Mouse (Mus musculus) heart, postnatal 10 days (tissue): ENCODE results near the gene St3gal3. TPM values are rescaled to one million over a fixed set of nuclear protein-coding genes. Genes with fewer than 3 reads are reported as not detected.

Experiments
- DNase-seq, 2 experiments: peaks; one replicate each; pipeline ENCODE4 v3.0.0; 2021
- intact Hi-C: fragments of 180-260 bp; cut with DNase I; formaldehyde crosslinking; loops from one replicate; pipeline ENCODE4 v1.15.1; 2025
- total RNA-seq, 2 experiments: library from RNA; stranded (reverse); gene quantifications; 2 replicates each; pipeline ENCODE4 v1.2.3; 2021

St3gal3 gene
- total RNA-seq, 2 experiments from 2014 or later = 31.1 to 31.5 TPM

DNA sequence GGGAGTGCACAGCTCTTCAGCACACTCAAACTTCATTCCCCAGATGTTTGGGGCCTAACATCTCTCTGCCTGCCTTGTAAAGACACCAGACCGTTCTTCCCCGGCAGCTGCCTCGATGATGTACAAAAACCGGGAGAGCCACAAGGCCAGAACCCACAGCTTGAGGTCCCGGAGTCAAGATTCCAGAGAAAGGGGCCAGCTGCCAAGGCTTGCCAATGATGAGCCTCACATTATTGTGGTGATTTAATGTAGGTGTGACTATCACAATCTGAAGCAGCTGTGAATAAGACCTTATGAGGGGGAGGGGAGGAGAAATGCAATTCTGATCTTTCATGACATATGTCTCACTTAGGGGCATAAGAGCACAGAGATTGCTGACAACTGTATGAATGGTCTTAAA, 104.4 kb downstream of the St3gal3 start:
- intact Hi-C loops = loop anchor here (2.0 to 5.0 kb wide), 2 partner anchors 32 to 103 kb away; partner anchors contain the start of gene Artn

DNA sequence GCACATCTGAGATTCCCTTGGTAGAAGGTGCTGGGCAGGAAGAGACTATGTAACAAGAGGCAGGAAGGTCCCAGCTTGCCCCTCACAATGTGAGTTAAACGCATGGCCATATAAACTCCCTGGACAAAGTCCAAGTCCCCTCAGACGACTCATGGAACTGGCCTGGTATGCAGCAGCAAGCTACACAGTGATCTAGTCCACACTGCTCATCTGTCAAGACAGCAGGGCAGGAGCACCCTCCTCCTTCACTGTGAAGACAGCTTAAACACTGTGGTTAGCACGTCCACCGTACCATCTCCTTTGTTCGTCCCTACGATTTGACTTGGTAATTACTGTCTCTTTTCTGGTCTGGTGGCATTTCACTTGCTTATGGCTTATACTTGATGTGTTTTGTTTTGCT, 104.8 kb downstream of the St3gal3 start:
- DNase-seq = no peak
- intact Hi-C loops = loop anchor here (2.0 to 5.0 kb wide), 2 partner anchors 33 to 103 kb away; partner anchors contain the start of gene Artn

More for the DNA sequence above, 104.4 kb downstream of the St3gal3 start:
- DNase-seq = no peak

DNA sequence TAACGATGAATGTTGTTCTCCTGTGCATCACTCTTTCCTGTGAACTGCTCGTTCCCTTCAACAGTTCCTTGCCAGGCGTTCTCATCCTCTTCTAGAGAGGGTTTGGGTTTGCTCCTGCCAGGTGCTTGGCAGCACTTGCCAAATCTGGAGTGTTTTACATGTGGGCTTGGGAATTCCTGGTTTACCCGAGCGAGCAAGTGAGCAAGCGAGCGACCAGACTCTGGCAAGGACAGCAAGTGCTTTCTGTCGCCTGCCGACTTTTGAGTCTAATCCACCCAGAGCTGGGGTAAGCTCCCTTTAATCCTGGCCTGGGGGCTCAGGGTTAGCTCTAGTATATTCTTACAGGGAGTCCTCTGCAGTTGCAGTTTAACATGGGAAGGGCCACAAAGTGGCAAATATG, 105.7 kb downstream of the St3gal3 start:
- peak; percentile 57 for DNase-seq
- intact Hi-C loops = no loop called here

DNA sequence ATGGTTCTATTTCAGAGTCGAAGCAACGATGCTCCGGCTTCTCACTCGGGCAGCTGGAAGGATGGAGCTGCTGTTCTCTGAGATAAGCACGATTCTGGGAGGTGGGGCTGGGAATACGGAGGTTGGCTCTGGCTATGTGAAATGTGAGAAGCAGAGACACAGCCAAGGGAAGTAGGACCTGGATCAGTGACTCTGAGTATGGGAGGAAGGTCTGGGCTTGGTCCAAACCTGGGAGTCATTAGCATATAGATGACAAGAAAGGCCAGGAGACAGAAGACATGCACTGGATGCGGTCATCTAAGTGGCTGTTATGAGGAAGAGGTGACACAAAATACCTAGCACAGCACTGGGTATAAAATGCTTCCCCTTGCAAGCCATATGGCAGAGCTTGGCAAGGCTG, 108.8 kb downstream of the St3gal3 start:
- DNase-seq = peak; percentile 37 to 45
- intact Hi-C loops = no loop called here

DNA sequence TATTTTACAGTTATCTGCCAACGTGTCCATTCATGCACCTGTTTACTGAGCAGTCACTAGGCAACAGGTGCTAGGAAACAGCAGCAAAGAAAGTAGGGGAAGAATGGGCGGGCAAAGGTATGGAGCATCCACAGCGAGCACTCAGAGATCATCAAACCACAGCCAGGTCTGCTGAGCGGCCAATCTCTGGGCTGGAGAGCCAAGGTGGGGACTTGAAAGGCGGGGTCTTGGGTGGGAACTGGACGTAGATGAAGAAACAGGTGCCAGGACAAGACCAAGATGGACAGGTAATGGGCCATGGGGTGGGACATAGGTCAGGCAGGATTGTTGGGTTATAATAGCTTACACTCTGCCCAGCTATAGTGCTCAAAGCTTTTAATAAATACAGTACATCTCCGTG, 109.3 kb downstream of the St3gal3 start:
- intact Hi-C loops = no loop called here
- DNase-seq = no peak

DNA sequence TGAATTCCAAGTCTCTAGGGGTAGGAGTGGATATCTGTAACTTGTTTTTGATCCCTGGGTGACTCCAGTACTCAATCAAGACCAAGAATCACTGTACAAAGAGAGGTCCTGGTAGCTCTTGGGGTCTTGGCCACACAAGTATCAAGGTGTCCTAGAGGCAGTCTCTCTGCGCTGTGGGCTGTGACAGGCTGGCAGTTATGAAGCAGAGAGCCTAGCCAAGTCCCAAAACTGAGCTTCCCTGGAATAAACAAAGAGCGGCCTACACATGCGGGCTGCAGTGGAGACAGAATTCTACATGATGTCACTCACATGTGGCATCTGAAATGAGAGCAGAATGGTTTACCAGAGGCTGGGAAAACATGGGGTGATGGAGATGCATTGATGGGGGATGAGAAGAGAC, 111.9 kb downstream of the St3gal3 start:
- intact Hi-C loops = no loop called here
- DNase-seq = no peak

DNA sequence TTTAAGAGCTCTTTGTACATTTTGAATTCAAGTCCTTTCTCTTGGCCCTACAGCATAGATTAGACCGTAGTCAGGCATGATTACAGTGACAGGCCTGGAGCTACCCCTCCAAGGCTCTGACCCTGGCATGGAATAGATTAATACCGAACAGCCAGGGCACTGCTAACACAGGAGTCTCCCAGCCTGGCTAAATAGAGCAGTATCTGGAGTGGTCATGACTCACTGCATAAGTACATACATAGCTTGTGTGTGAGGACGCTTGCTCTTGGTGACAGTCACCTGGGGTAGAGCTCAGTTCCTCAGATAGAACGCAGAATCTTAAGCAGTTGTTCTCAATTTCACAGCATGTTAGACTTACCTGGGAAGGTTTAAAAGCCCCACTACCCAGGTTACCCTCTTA, 112.3 kb downstream of the St3gal3 start:
- intact Hi-C loops = no loop called here
- no peak for DNase-seq

DNA sequence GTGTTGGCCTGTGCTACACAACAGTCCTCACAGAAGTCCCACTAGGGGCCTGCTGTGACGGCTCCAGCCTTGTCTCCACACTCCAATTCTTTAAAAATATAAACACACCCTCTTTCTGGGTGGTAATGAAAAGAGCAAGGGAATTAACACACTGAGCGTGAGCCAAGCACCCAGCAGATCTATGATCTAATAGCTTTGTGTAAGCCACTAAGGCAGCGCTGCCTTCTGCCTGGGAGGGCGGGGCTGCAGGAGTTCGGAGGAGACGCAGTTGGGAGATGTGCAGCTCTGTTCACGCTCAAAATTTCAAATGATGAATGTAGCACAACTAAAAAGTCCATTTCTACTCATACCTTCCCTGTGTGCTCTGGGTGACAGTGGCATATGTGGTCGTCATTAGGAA, 115.1 kb downstream of the St3gal3 start:
- intact Hi-C loops = no loop called here

DNA sequence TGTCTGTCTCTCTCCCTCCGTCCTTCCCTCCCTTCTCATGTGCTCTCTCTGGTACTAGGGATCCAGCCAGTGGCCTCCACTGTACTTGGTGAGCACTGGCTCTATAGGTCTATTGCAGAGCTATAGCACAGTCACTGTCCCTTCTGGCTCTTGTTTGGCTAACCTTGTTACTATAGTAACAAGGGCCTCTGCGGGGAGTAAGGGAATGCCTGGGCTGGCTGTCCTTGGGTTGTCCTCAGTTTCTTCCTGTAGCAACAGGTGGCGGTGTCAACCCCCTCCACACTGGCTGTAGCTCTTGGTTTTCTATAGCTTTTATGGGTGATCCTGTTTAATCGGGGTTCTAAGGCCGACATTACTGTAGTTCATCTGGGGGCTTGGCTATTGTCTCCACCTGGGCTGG, 115.5 kb downstream of the St3gal3 start:
- intact Hi-C loops = no loop called here
- no peak for DNase-seq

More for the DNA sequence above, 115.1 kb downstream of the St3gal3 start:
- no peak for DNase-seq

DNA sequence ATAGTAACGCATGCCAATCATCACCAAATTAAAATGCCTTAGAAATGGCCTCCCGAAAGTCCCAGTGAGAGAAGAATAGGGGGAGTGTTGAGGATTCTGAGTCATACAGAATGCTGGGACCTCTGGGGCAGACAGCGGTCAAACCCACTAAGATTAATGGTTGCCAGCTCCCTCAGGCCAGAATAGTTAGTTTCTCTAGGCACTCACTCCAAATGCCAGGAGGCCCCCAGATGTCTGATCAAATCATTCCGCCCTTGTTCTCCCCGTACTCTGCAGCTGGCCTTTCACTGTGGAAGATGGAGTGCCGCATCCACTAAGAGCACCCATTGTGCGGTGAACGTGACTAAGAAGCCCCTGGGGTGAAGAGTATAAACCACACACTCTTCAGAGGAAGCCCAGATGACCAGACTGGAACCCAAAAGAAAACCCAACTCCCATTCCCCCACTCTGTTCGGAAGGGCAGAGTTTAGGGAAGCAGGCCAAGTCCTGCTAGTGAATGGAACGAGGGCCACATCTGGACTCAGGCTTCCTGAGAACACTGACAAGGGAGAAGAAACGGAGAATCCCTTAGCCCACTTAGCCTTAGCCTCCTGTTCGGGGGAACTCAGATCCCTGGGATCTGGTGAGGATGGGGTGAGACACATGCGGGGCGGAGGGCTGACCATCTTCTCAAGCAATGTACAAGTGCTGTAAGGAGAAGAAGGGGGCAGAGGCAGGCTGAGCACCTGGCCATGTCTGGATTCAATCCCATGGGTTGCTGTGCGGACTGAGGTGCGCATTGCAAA, 117.5 kb downstream of the St3gal3 start:
- DNase-seq = no peak
- intact Hi-C loops = no loop called here

DNA sequence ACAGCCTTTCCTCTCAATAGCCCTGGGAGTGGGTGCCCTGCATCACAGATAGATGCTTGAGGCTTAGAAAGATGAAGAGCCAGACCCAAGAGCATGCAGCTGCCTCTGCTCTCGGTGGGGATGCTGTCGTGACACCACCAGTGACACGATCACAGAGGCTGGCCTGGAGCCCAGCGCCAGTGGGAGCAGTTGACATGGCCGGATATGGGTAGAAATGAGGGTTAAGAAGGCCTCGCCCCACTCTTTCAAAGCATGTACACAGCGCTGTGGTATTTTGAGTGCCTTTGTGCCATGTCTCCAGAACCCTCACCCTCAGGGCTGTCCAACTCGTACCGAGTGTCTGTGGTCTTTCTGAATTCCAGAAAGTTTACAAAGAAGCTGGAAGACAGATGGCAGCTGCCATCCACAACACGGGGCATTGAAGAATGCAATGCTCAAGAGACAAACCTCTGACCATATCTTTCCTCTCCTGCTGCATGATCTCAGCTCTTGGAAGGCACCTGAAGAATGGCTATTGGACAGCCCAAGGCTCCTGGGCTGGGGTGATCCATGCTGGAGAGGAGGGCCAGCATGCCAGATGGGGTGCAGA, 118.3 kb downstream of the St3gal3 start:
- intact Hi-C loops = no loop called here
- no peak for DNase-seq

DNA sequence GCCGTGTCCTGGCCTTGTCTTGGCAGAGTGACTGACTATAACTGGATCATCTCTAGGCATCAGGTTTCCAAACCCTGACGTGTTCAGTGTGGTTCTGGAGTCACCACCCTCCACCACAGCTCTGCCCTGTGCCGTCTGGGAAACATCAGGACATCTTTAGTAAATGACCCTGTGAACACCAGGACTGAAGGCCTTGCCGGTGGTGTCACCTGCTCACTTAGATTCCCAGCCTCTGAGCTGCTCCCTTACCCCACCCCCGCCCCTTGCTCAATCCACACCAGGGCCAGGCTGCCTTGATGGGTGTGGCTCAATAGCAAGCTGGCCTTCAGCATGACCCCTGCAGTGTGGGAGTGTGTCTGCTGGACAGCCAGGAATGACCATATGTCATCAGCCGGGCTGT, 119.1 kb downstream of the St3gal3 start:
- no peak for DNase-seq
- intact Hi-C loops = no loop called here

DNA sequence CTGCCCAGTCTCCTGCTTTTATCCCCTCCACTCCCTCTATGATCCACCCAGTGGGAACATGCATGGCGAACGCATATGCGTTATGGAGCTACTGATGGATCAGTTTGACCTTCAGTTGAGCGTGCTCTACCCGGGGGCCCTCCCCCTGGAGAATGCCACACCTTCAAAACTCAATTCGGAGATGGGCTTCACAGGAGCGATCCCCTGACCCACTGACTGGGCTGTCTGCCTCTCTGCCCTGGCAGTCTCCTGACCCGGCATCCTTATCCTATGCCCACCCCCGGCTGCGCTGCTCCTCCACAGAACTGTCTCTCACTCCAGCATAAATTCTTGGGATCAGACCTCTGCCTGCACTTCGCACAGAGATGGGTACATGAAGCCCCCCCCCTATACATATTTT, 119.6 kb downstream of the St3gal3 start:
- DNase-seq = no peak
- intact Hi-C loops = no loop called here

DNA sequence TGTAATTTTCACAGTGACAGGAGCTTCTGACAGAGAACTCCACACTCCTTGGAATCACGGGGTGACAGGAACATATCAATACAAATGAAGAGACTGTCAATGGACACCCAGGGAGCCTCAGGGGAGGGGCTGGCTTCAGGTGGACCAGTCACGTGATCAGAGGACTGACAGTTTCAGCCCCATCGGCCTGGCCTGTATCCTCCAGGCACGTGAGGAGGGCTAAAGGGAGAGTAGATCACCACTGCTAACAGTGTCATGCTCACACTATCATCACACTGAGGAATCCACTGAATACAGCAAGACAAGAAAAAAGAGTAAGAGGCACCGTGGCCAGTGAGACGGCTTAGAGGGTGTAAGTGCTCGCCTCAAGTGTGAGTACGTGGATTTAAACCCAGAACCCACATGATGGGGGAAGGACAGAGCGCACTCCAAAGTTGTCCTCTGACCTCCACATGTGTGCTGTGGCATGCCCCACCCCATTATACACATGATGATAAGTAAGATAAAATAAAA, 124.0 kb downstream of the St3gal3 start:
- DNase-seq = no peak

DNA sequence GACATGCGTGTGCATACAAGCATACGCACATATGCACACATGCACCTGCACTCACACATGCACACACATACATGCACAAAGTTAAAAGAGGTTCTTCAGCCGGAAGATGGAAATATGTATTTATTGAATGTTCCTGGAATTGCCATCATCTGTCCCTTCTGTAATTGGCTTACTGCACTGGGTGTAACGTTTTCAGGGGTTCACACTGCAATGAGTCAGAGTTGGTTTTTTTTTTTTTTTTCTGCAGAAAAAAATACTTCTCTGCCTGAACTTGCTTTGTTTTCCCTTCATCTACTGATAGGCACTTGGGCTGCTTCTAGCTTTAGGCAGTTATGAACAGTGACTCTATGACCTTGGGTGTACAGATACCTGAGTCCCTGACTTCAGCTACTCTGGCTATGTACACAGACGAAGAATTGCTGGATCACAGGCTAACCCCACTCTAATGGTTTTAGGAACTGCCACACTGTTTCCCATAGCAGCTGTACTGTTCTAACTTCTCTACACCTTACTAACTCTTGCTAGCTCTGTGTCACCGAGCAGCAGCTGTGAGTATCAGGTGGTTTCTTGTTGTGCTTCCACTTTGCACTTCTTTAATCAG, 126.2 kb downstream of the St3gal3 start:
- DNase-seq = no peak
- intact Hi-C loops = no loop called here

More for the DNA sequence above, 124.0 kb downstream of the St3gal3 start:
- intact Hi-C loops = no loop called here

DNA sequence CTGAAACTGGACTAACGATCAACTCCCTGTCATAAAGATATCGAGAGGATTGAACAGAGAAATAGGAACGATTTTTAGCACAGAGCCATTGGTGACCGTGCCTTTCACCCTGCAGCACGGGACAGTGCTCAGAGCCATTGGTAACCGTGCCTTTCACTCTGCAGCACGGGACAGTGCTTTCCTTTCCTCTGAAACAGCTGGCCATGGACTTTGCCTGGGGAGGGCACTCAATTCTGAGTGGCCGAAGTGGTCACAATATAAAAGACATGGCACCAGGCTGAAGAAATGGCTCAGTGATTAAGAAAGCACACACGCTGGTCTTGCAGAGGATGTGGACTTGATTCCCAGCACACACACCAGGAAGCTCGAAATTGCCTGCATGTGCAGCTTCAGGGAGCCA, 133.4 kb downstream of the St3gal3 start:
- intact Hi-C loops = no loop called here
- DNase-seq = no peak

DNA sequence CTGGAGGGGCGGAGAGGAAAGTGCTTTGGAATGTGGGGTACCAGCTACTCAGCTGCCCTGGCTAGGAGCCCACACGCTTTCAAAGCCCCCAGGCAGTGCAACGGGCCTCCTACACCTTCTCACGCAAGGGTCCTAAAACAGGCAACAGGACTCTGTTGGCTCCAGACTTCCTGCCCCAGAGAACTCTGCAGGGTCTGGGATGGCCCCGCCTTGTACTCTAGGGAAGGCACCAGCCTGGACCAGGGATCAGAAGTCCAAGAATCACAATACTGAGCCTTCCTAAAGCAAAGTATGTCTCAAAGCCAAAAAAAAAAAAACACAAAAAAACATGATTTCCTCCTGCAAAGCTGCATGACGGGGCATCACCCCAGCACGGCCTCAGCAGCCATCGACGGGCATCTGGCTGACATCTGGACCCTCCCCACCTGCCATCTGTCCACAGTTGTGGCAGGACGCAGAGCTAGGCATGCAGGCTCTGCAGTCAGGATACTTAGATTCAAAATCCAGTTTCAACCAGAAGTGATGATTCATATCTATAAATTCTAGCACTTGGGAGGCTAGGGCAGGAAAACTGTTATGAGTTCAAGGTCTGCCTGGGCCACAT, 134.0 kb downstream of the St3gal3 start:
- intact Hi-C loops = no loop called here
- no peak for DNase-seq

DNA sequence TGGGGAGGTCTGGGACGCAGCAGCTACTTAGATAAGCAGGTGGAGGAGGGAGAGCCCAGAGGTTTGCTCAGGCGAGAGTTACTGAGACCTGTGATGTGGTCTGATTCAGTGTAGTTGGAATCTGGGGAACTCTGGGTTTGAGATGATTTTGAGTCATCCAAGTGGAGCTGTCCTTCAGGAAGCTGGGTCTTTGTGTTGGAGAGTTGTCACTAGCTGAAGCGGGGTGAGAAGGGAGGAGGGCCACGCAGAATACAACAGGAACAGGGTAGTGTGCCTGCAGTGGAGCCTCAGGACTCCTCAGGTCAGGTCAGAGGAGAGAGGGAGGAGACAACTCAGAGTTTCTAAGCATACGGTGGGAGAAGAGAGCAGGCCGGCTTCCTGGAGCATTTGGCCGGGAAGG, 134.8 kb downstream of the St3gal3 start:
- intact Hi-C loops = no loop called here
- no peak for DNase-seq

DNA sequence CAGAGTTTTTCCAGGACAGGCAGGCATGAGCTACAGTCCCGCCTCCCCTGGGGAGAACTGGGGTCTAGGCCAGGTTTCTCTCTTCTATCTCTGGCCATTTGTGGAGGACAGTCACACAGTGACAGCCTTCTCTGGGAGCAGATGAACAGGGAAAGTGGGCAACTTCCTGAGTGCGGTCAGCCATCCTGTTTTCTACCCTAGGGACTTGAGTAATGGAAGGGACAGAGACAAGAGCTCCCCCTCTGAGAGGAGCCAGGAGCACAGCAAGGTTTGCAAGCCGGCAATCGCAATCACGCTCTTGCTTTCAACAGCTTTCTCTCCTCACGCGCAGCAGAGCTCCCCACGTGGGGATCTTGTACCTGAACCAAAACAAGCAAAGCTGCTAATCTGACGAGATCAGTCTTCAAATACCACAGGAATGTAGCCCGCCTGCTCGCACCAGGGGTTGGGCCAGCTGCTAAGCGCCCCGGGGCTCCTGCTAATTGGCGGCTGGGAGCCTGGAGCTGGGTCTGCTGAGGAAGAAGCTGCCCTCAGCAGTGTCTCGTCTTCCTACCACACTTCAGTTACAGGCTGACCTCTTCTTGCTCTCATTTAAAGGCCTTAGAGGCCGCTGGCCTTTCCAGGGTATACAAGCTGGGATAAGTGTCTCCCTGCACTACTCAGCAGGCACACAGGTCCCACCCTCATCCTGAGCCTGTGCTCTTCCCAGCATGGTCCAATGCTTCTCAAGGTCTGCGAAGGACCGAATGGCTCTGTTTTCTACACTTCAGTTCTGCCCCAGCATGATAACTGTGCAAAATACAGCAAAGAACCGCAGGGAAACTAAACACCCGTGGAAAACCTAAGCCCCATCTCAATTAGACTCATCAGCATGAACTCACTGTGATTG, 137.1 kb downstream of the St3gal3 start:
- intact Hi-C loops = no loop called here
- DNase-seq = peak; percentile 63 to 70

DNA sequence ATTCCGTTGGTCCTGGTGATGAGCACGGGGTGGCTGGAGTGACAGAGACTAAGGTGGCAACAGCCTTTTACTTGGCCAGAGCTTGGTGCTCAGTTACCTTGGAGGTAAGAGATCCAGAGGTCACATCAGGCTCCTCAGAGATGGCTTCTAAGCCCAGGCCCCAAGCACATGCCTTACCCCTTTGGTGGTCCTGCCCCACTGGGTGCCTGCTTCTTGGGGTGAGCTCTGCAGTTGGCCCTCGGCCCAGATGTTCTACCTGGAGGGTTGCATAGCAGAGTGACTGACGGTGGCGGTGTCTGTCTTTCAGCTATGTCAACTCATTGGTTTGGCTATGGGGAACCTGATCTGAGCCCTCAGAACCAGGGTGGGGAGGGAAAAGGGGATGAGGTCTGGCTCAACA, 138.0 kb downstream of the St3gal3 start:
- intact Hi-C loops = no loop called here
- no peak for DNase-seq
